Mouse (Mus musculus) G1E (cell line): ENCODE measurements at regions not wholly inside any gene's neighbourhood (a gene's known extent, or its start where the extent isn't known, plus 50 kb on each side); places are given as distances from the start of the nearest gene placed in this dataset.

Experiments used
- CTCF ChIP-seq: IDR thresholded peaks from 2 replicates; pipeline ENCODE4 v1.5.1; 2012; ENCODE audit warnings: low read depth, low read length, inconsistent platforms, mixed read lengths
- GATA1 ChIP-seq: IDR thresholded peaks from 2 replicates; pipeline ENCODE4 v1.6.1; 2012; ENCODE audit warnings: borderline replicate concordance, low read length, inconsistent platforms, mixed read lengths
- TAL1 ChIP-seq: conservative IDR thresholded peaks from 2 replicates; pipeline ENCODE4 v1.6.1; 2012; ENCODE audit warnings: low read depth, low read length, inconsistent platforms, mixed read lengths

GRCm38 (mm10) chr1:126966394-126966793, 135.8 kb upstream of the Nckap5 start:
- no peak for TF ChIP-seq TAL1
- TF ChIP-seq CTCF, result no peak
- TF ChIP-seq GATA1, result no peak
